Comparison of ENCODE assay signal across 9 mouse cellular contexts in genomic region chr9:78378113-78378785, GRCm38 (mm10). TPM values are rescaled to one million over a fixed set of nuclear protein-coding genes. Genes with fewer than 3 reads are reported as not detected.
DNase-seq lines count a peak whose midpoint lies in the region; ATAC-seq and TF ChIP-seq lines count a peak whose summit lies in the region.
"Had no signal": no experiment of that assay in that cellular context is flagged by ENCODE, and none has a peak within 500 bp of the region (broad histone marks: within the 10 kb centered on the region; RNA-seq: fewer than 3 reads in every experiment).

Gene Ooep (minus strand): TSS chr9:78378725.

- WGBS in forebrain, embryonic 16.5 days, result under 1% methylated on average over 18 of the region's 23 CpGs
- WGBS in limb, embryonic 13.5 days, result 4% methylated on average over 20 of the region's 23 CpGs
- 3% methylated on average over 20 of the region's 23 CpGs for WGBS in midbrain, postnatal 0 days

- ATAC-seq in CD4-positive, CD25-positive, alpha-beta regulatory T cell, adult 4 months, result no peak
- peak; percentile 97 for ATAC-seq in forebrain, embryonic 16.5 days
- peak; percentile 82 for ATAC-seq in limb, embryonic 13.5 days (ENCODE audit: low FRiP score, low read depth)
- peak; percentile 92 for ATAC-seq in midbrain, postnatal 0 days (ENCODE audit: low FRiP score)

- no peaks in the 10 kb centered on the region for H3K36me3 ChIP-seq in forebrain, embryonic 16.5 days (ENCODE audit: control insufficient read depth, insufficient read depth)
- no peaks in the 10 kb centered on the region for H3K36me3 ChIP-seq in limb, embryonic 13.5 days
- H3K36me3 ChIP-seq in midbrain, postnatal 0 days (ENCODE audit: insufficient read depth, low read length), result no peaks in the 10 kb centered on the region

- intact Hi-C loops in left cerebral cortex, postnatal 10 days (cut with DNase I), result no loop called here

- peak; percentile 33 for DNase-seq in CD4-positive, CD25-positive, alpha-beta regulatory T cell, adult 2 months (ENCODE audit: low read depth, low spot score)
- DNase-seq in left cerebral cortex, postnatal 10 days (ENCODE audit: extremely low spot score in 1 of 2, low spot score in 2 of 2), result peak; percentile 24 to 65
- no peak for DNase-seq in left cerebral cortex, adult 18-20 months (ENCODE audit: low spot score in 2 of 2)
- DNase-seq in midbrain, postnatal 0 days (ENCODE audit: low spot score), result peak; percentile 83
- DNase-seq in spleen, adult 18-20 months, result no peak

- peak within 1 kb of the TSS; percentile 58 for H3K9ac ChIP-seq in forebrain, embryonic 16.5 days (replicated peaks; ENCODE audit: low read depth, low read length)
- H3K9ac ChIP-seq in limb, embryonic 13.5 days, result peak within 1 kb of the TSS; percentile 58
- H3K9ac ChIP-seq in midbrain, postnatal 0 days (replicated peaks; ENCODE audit: low read length, poor library complexity, severe bottlenecking), result peak within 1 kb of the TSS; percentile 55

- H3K9me3 ChIP-seq in forebrain, embryonic 16.5 days (ENCODE audit: control insufficient read depth, low read length), result no peaks in the 10 kb centered on the region
- H3K9me3 ChIP-seq in limb, embryonic 13.5 days, result no peaks in the 10 kb centered on the region
- H3K9me3 ChIP-seq in midbrain, postnatal 0 days (ENCODE audit: low read length), result no peaks in the 10 kb centered on the region

- H3K4me1 ChIP-seq in forebrain, embryonic 16.5 days (replicated peaks; ENCODE audit: control insufficient read depth, insufficient read depth, low read length), result peaks cover 14% of the 10 kb centered on the region
- H3K4me1 ChIP-seq in limb, embryonic 13.5 days, result peaks cover 11% of the 10 kb centered on the region
- peaks cover 7% of the 10 kb centered on the region; the same call in 1 of the 2 replicates for H3K4me1 ChIP-seq in midbrain, postnatal 0 days (ENCODE audit: insufficient read depth, low read length)

- no peaks in the 10 kb centered on the region for H3K27me3 ChIP-seq in forebrain, embryonic 16.5 days (replicated peaks; ENCODE audit: control insufficient read depth, insufficient read depth, low read length)
- H3K27me3 ChIP-seq in limb, embryonic 13.5 days, result peaks cover 4% of the 10 kb centered on the region; the same call in 1 of the 2 replicates
- no peaks in the 10 kb centered on the region for H3K27me3 ChIP-seq in midbrain, postnatal 0 days (ENCODE audit: insufficient read depth, low read length)

- H3K4me2 ChIP-seq in forebrain, embryonic 16.5 days (ENCODE audit: low read length), result peak within 1 kb of the TSS; percentile 80
- peak within 1 kb of the TSS; percentile 74 for H3K4me2 ChIP-seq in limb, embryonic 13.5 days (replicated peaks)
- peak within 1 kb of the TSS; percentile 63 for H3K4me2 ChIP-seq in midbrain, postnatal 0 days (ENCODE audit: low read depth, low read length, poor library complexity, severe bottlenecking)

- peak; percentile 20; the same call in 1 of the 2 replicates for TF ChIP-seq CTCF in midbrain, postnatal 0 days (IDR thresholded peaks at IDR 0.05)

- H3K4me3 ChIP-seq in forebrain, embryonic 16.5 days (replicated peaks; ENCODE audit: low read length), result peak within 1 kb of the TSS; percentile 42
- peak within 1 kb of the TSS; percentile 41 for H3K4me3 ChIP-seq in limb, embryonic 13.5 days
- H3K4me3 ChIP-seq in midbrain, postnatal 0 days (ENCODE audit: low read depth, low read length), result peak within 1 kb of the TSS; percentile 36

- no peak within 1 kb of the TSS for H3K27ac ChIP-seq in forebrain, embryonic 16.5 days (ENCODE audit: low read length)
- no peak within 1 kb of the TSS for H3K27ac ChIP-seq in limb, embryonic 13.5 days
- H3K27ac ChIP-seq in midbrain, postnatal 0 days (ENCODE audit: low read depth, low read length), result peak within 1 kb of the TSS; percentile 71
- H3K27ac ChIP-seq: macrophage had no signal

RNA-seq across cellular contexts. Expression of gene Ooep, which starts in this region (rescaled TPM):
- polyA plus RNA-seq in CD4-positive, CD25-positive, alpha-beta regulatory T cell, adult 4 months (2017; shearing (Covaris generic)), result not detected
- under 1 TPM; 0.30 to 0.32 TPM for total RNA-seq in left cerebral cortex, postnatal 10 days (2021)
- not detected for total RNA-seq in left cerebral cortex, adult 18-20 months (2021)
- 2.4 and 4.0 TPM in 2 replicates for polyA plus RNA-seq in forebrain, embryonic 16.5 days (2015; fragmentation: Nextera tagmentation; extraction: Ambion mirVana)
- 3.8 TPM in 2 replicates for polyA plus RNA-seq in limb, embryonic 13.5 days (2015; fragmentation: Nextera tagmentation; extraction: Ambion mirVana)
- 6.0 and 6.1 TPM in 2 replicates for total RNA-seq in midbrain, postnatal 0 days (2014; rRNA removed)
- 5.0 and 5.3 TPM in 2 replicates for polyA plus RNA-seq in midbrain, postnatal 0 days (2015; fragmentation: Nextera tagmentation; extraction: Ambion mirVana)
- polyA plus RNA-seq: macrophage had no signal

Comparison
In these comparisons a context has a peak if more than half of its experiments do, and no peak if none do; other contexts are left out.
1. Peak in DNase-seq in left cerebral cortex, postnatal 10 days; RNA of the gene not detected or under 1 TPM.
2. DNase-seq: peak in CD4-positive, CD25-positive, alpha-beta regulatory T cell, adult 2 months (single experiment) and midbrain, postnatal 0 days (single experiment); none in left cerebral cortex, adult 18-20 months (0 of 2) and spleen, adult 18-20 months (0 of 2).
3. Peak in every context shown above with its lines, with median percentiles within 50 percentile points of each other: H3K4me2 ChIP-seq, H3K4me3 ChIP-seq and H3K9ac ChIP-seq.